Mouse (Mus musculus) kidney, embryonic 14.5 days (tissue): ENCODE measurements at regions not wholly inside any gene's neighbourhood (a gene's known extent, or its start where the extent isn't known, plus 50 kb on each side); places are given as distances from the start of the nearest gene placed in this dataset.

Source experiments
- ATAC-seq: fragments of 200-750 bp; cut with Nextera tagmentation; 2 replicates; pipeline ENCODE4 v1.8.0; 2017; ENCODE audit warnings: moderate number of reproducible peaks, mild to moderate bottlenecking, moderate TSS enrichment, moderate library complexity; ENCODE audit not compliant: low FRiP score, low TSS enrichment
- H3K27ac ChIP-seq: fragments of 300-500 bp; sonication (generic); 2 replicates; pipeline ENCODE4 v1.5.1; 2014; ENCODE audit warnings: low read depth, mild to moderate bottlenecking, low read length, moderate library complexity, mixed read lengths
- H3K27me3 ChIP-seq: fragments of 300-500 bp; sonication (generic); 2 replicates; pipeline ENCODE4 v1.6.1; 2014; ENCODE audit warnings: mild to moderate bottlenecking, low read length; ENCODE audit not compliant: control insufficient read depth, insufficient read depth
- H3K36me3 ChIP-seq: fragments of 300-500 bp; sonication (generic); 2 replicates; pipeline ENCODE4 v1.6.1; 2014; ENCODE audit warnings: low read length, mixed read lengths; ENCODE audit not compliant: control insufficient read depth, insufficient read depth
- H3K4me1 ChIP-seq: fragments of 300-500 bp; sonication (generic); 2 replicates; pipeline ENCODE4 v1.6.1; 2014; ENCODE audit warnings: low read length, mixed read lengths; ENCODE audit not compliant: control insufficient read depth, insufficient read depth
- H3K4me2 ChIP-seq: fragments of 300-500 bp; sonication (generic); replicated peaks from 2 replicates; pipeline ENCODE4 v1.6.1; 2014; ENCODE audit warnings: low read depth, mild to moderate bottlenecking, low read length
- H3K4me3 ChIP-seq: fragments of 300-500 bp; sonication (generic); 2 replicates; pipeline ENCODE4 v1.5.1; 2014; ENCODE audit warnings: mild to moderate bottlenecking, low read length
- H3K9ac ChIP-seq: fragments of 300-500 bp; sonication (generic); 2 replicates; pipeline ENCODE4 v1.6.1; 2014; ENCODE audit warnings: low read depth, mild to moderate bottlenecking, low read length, moderate library complexity
- H3K9me3 ChIP-seq: fragments of 300-500 bp; sonication (generic); 2 replicates; pipeline ENCODE4 v1.6.1; 2016; ENCODE audit warnings: low read length; ENCODE audit not compliant: control insufficient read depth
- WGBS: fragments of 180-500 bp; shearing (Covaris S2); extraction: QIAGEN DNeasy Blood & Tissue Kit; methylation state at CpG from one replicate; pipeline ENCODE4 v1.1.7; 2014; 5-methylcytosine and 5-hydroxymethylcytosine counted together

DNA sequence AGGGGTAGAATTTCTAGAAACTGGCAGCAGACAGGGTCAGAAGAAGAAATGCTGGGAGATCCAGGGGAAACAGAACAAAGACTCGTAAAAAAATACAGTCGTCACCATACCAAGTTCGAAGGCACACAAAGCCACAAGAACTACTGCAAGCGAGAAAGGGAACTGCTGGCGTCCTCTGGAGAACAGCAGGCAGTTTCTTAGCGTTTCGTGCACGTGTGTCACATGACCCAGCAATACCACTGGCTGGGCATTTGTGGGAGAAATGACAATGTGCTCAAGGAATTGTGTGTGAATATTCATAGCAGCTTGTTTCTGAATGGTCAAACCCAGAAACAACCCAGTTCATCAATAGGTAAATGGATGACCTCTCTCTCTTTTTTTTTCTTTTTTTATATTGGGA is 211.5 kb upstream of the Peli2 start:
- H3K27me3 ChIP-seq: no peaks in the 10 kb centered on the region
- no peak overlapping the region for H3K9ac ChIP-seq
- no peak overlapping the region for H3K4me2 ChIP-seq
- H3K4me1 ChIP-seq: no peaks in the 10 kb centered on the region
- 61% methylated on average over 8 of the region's 8 CpGs for WGBS
- ATAC-seq: no peak
- H3K36me3 ChIP-seq: no peaks in the 10 kb centered on the region
- H3K9me3 ChIP-seq: no peaks in the 10 kb centered on the region
- H3K4me3 ChIP-seq: no peak overlapping the region
- no peak overlapping the region for H3K27ac ChIP-seq

GRCm38 (mm10) chr14:47910741-47911295 is 209.8 kb upstream of the Peli2 start:
- ATAC-seq: no peak
- no peak overlapping the region for H3K4me3 ChIP-seq
- no peaks in the 10 kb centered on the region for H3K9me3 ChIP-seq
- WGBS: 59% methylated on average over 6 of the region's 6 CpGs
- no peak overlapping the region for H3K4me2 ChIP-seq
- H3K36me3 ChIP-seq: no peaks in the 10 kb centered on the region
- no peaks in the 10 kb centered on the region for H3K27me3 ChIP-seq
- H3K27ac ChIP-seq: no peak overlapping the region
- no peaks in the 10 kb centered on the region for H3K4me1 ChIP-seq
- no peak overlapping the region for H3K9ac ChIP-seq

DNA sequence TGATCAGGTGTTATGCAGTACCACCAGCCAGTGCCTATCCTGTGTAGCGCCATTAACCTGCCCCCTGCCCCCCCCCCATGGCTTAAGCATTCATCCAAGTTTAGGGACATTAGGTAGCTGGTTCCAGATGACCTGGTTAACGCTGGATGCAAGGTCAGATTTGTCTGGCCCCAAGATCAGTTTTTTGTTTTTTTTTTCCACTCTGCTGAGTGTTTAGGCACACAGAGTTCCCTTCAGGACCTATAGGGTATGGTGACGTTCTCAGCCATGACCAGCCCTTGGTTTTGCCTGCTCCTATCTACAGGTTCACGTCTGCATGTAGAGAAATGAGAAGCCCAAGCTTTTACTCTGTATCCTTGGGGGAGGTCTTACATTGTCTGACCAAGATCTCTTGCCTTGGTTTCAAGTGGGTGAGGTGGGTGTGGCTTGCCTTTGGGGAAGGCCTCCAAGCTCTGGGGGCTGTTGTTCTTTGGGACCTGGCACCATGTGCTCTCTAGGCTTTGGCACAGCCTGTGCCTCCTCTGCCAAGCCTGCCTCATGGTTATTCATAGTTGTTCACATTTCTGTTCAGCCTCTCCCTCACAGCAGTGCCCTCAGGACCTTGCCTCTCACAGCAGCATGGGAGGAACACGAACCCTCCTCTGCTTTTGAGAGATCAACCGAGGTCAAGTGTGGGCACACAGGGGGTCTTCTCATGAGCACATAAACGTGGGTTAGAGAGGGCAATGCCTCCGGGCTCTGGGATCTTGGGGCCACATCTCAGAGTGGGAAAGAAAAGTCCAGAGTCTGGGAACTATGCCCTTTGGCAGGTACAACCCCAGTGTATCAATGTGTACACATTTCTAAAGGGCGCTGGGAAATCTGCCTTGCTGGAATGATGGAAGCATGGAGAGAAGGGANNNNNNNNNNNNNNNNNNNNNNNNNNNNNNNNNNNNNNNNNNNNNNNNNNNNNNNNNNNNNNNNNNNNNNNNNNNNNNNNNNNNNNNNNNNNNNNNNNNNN is 208.8 kb upstream of the Peli2 start:
- no peak for ATAC-seq
- no peaks in the 10 kb centered on the region for H3K9me3 ChIP-seq
- no peaks in the 10 kb centered on the region for H3K27me3 ChIP-seq
- H3K4me1 ChIP-seq: no peaks in the 10 kb centered on the region
- H3K4me2 ChIP-seq: no peak overlapping the region
- no peaks in the 10 kb centered on the region for H3K36me3 ChIP-seq
- H3K9ac ChIP-seq: no peak overlapping the region
- H3K27ac ChIP-seq: no peak overlapping the region
- WGBS: 63% methylated on average over 9 of the region's 9 CpGs
- H3K4me3 ChIP-seq: no peak overlapping the region

GRCm38 (mm10) chr14:47915621-47916020 is 205.0 kb upstream of the Peli2 start:
- no peaks in the 10 kb centered on the region for H3K9me3 ChIP-seq
- no peak overlapping the region for H3K4me2 ChIP-seq
- H3K4me3 ChIP-seq: no peak overlapping the region
- no peak overlapping the region for H3K9ac ChIP-seq
- 64% methylated on average over 1 of the region's 1 CpGs for WGBS
- no peaks in the 10 kb centered on the region for H3K27me3 ChIP-seq
- H3K27ac ChIP-seq: no peak overlapping the region
- H3K4me1 ChIP-seq: peaks cover 2% of the 10 kb centered on the region; the same call in 1 of the 2 replicates
- no peaks in the 10 kb centered on the region for H3K36me3 ChIP-seq
- no peak for ATAC-seq

GRCm38 (mm10) chr14:47920638-47921347 is 199.8 kb upstream of the Peli2 start:
- H3K9me3 ChIP-seq: no peaks in the 10 kb centered on the region
- no peak overlapping the region for H3K4me3 ChIP-seq
- H3K4me1 ChIP-seq: peaks cover 6% of the 10 kb centered on the region; the same call in 1 of the 2 replicates
- H3K27ac ChIP-seq: no peak overlapping the region
- WGBS: 94% methylated on average over 9 of the region's 9 CpGs
- H3K9ac ChIP-seq: no peak overlapping the region
- no peaks in the 10 kb centered on the region for H3K36me3 ChIP-seq
- no peaks in the 10 kb centered on the region for H3K27me3 ChIP-seq
- no peak overlapping the region for H3K4me2 ChIP-seq
- no peak for ATAC-seq

DNA sequence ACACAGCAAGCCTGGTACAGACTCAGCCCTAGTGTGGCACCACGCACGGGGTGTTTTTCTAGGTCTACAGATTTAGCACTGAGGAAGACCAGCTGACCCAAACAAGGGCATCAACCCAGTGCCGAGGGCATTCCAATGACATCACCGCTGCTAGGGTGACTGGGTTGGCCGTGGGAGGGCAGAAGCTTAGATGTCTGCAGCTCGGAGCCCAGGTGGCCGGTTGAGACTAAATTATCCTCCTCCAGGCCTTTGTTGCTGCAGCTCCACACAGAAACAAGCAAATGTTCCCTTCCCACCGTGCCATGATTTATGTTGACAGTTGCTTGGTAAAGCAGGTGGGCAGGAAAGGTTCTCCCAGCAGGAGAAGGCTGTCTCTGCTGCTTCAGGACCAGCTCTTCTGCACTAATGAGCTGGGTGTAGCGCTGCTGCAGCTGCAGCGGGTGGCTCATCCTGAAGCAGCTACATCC is 198.8 kb upstream of the Peli2 start:
- Histone ChIP-seq H3K27ac (0 out of 2 replicates have a peak overlapping the region, but pooled peaks have one; percentile 2), H3K9ac (no peak overlapping the region), H3K27me3 (no peaks in the 10 kb centered on the region), H3K4me2 (no peak overlapping the region), H3K4me3 (no peak overlapping the region), H3K9me3 (no peaks in the 10 kb centered on the region), H3K4me1 (peaks cover 6% of the 10 kb centered on the region; the same call in 1 of the 2 replicates), H3K36me3 (no peaks in the 10 kb centered on the region)
- ATAC-seq: peak; percentile 92
- 24% methylated on average over 10 of the region's 10 CpGs for WGBS

DNA sequence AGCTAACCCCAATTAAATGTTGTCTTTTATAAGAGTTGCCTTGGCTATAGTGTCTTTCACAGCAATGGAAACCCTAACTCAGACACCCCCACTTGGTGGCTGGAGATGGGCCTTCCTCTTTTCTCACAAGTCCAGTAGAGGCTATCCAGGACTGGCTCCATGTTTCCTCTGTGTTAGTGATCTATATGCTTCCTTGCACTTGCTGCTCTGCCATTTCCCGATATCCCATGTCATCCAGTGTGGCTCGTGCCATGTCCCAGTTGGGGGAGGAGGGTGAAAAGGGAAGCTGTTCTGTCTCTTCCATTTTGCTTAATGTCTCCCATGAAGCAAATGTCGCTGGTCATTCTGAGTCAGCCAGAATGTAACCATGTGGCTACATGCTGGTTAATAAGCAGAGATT is 194.2 kb upstream of the Peli2 start:
- WGBS: 83% methylated on average over 3 of the region's 3 CpGs
- no peaks in the 10 kb centered on the region for H3K27me3 ChIP-seq
- H3K4me2 ChIP-seq: no peak overlapping the region
- H3K36me3 ChIP-seq: no peaks in the 10 kb centered on the region
- no peak overlapping the region for H3K9ac ChIP-seq
- H3K27ac ChIP-seq: no peak overlapping the region
- no peak for ATAC-seq
- 0 out of 2 replicates have a peak, but pooled peaks cover 4% of the 10 kb centered on the region for H3K4me1 ChIP-seq
- no peak overlapping the region for H3K4me3 ChIP-seq
- no peaks in the 10 kb centered on the region for H3K9me3 ChIP-seq

- H3K4me1 ChIP-seq: no peaks in the 10 kb centered on the region
- H3K4me2 ChIP-seq: no peak overlapping the region
- no peaks in the 10 kb centered on the region for H3K9me3 ChIP-seq
- no peaks in the 10 kb centered on the region for H3K27me3 ChIP-seq
- H3K36me3 ChIP-seq: no peaks in the 10 kb centered on the region
- H3K4me3 ChIP-seq: no peak overlapping the region
- no peak for ATAC-seq
- no peak overlapping the region for H3K27ac ChIP-seq
- WGBS: 96% methylated on average over 6 of the region's 6 CpGs
- no peak overlapping the region for H3K9ac ChIP-seq
These were observed 185.2 kb upstream of the Peli2 start for GRCm38 (mm10) chr14:47935401-47935800.
